Mouse (Mus musculus) testis, postnatal 14 days (tissue): ENCODE measurements around the gene Ap2m1.
"Not testable (repeated sequence)": the region's sequence is repeated elsewhere in the genome, so short reads cannot be mapped to it uniquely, and the experiment has no call there.

Experiments used
- DNase-seq: peaks from one replicate; pipeline ENCODE4 v3.0.0; 2021; ENCODE audit warnings: low spot score

The Ap2m1 gene

GRCm38 (mm10) chr16:20535296-20536080, at the start of gene Ap2m1:
Gene Ap2m1, plus strand, starts transcription at chr16:20535478.
- DNase-seq, result peak; percentile 97

GRCm38 (mm10) chr16:20486048-20486447, 49.2 kb upstream of the Ap2m1 start:
- DNase-seq, result no peak

GRCm38 (mm10) chr16:20488151-20488550, 47.1 kb upstream of the Ap2m1 start:
- DNase-seq, result no peak

- not testable (repeated sequence) for DNase-seq
Observed at GRCm38 (mm10) chr16:20488751-20489150, 46.5 kb upstream of the Ap2m1 start.

GRCm38 (mm10) chr16:20489233-20489632, 46.0 kb upstream of the Ap2m1 start:
- DNase-seq, result no peak

GRCm38 (mm10) chr16:20490581-20490980, 44.7 kb upstream of the Ap2m1 start:
- DNase-seq, result no peak

GRCm38 (mm10) chr16:20491301-20491700, 44.0 kb upstream of the Ap2m1 start:
- no peak for DNase-seq

GRCm38 (mm10) chr16:20493452-20493851, 41.8 kb upstream of the Ap2m1 start:
- no peak for DNase-seq

GRCm38 (mm10) chr16:20496671-20497600, 38.3 kb upstream of the Ap2m1 start:
- DNase-seq, result peak; percentile 33

- DNase-seq, result no peak
Observed at GRCm38 (mm10) chr16:20497980-20498676, 37.1 kb upstream of the Ap2m1 start.

GRCm38 (mm10) chr16:20498677-20499475, 36.4 kb upstream of the Ap2m1 start, which contains the start of gene Eif2b5:
Gene Eif2b5, plus strand, starts transcription at chr16:20498817.
- DNase-seq, result peak; percentile 92

GRCm38 (mm10) chr16:20506000-20506399, 29.3 kb upstream of the Ap2m1 start:
- no peak for DNase-seq

GRCm38 (mm10) chr16:20509349-20509748, 25.9 kb upstream of the Ap2m1 start:
- DNase-seq, result peak; percentile 29

- no peak for DNase-seq
Observed at GRCm38 (mm10) chr16:20511277-20511847, 23.9 kb upstream of the Ap2m1 start.

- no peak for DNase-seq
Observed at GRCm38 (mm10) chr16:20516032-20516431, 19.2 kb upstream of the Ap2m1 start.

- DNase-seq, result peak; percentile 88
Observed at GRCm38 (mm10) chr16:20516726-20517201, 18.5 kb upstream of the Ap2m1 start, which contains the start of gene Dvl3. Gene Dvl3, plus strand, starts transcription at chr16:20516982.

GRCm38 (mm10) chr16:20517216-20517615, 18.1 kb upstream of the Ap2m1 start:
- DNase-seq, result peak; percentile 30

GRCm38 (mm10) chr16:20517701-20518374, 17.4 kb upstream of the Ap2m1 start:
- DNase-seq, result no peak

GRCm38 (mm10) chr16:20523886-20524285, 11.4 kb upstream of the Ap2m1 start:
- DNase-seq, result no peak

GRCm38 (mm10) chr16:20528779-20529178, 6.5 kb upstream of the Ap2m1 start:
- DNase-seq, result no peak
